Mouse (Mus musculus): ENCODE measurements at regions not wholly inside any gene's neighbourhood (a gene's known extent, or its start where the extent isn't known, plus 50 kb on each side); places are given as distances from the start of the nearest gene placed in this dataset.

- no peak for TF ChIP-seq CTCF (IDR thresholded peaks at IDR 0.05)
- no peak for TF ChIP-seq EP300 (IDR thresholded peaks at IDR 0.05)
Observed at GRCm38 (mm10) chr2:148159028-148159600, 112.3 kb upstream of the Foxa2 start.
